Mouse (Mus musculus) heart, postnatal 0 days (tissue): Measurements from ENCODE around the gene Usp53. TPM values are rescaled to one million over a fixed set of nuclear protein-coding genes. Genes with fewer than 3 reads are reported as not detected.

Source experiments
- ATAC-seq: fragments of 200-750 bp; cut with Nextera tagmentation; 2 replicates; pipeline ENCODE4 v1.8.0; 2017; ENCODE audit warnings: low read depth, moderate number of reproducible peaks, moderate library complexity; ENCODE audit not compliant: insufficient read depth
- DNase-seq: peaks from one replicate; pipeline ENCODE4 v3.0.0-alpha.2; 2016; ENCODE audit warnings: low spot score
- H3K27ac ChIP-seq: fragments of 300-500 bp; sonication (generic); 2 replicates; pipeline ENCODE4 v1.5.1; 2014; ENCODE audit warnings: low read depth, mild to moderate bottlenecking
- H3K27me3 ChIP-seq: fragments of 300-500 bp; sonication (generic); 2 replicates; pipeline ENCODE4 v1.6.1; 2014; ENCODE audit warnings: low read length, mixed read lengths; ENCODE audit not compliant: control insufficient read depth, insufficient read depth
- H3K36me3 ChIP-seq: fragments of 300-500 bp; sonication (generic); replicated peaks from 2 replicates; pipeline ENCODE4 v1.6.1; 2014; ENCODE audit warnings: low read length, mixed read lengths; ENCODE audit not compliant: control insufficient read depth, insufficient read depth
- H3K4me1 ChIP-seq: fragments of 300-500 bp; sonication (generic); 2 replicates; pipeline ENCODE4 v1.6.1; 2014; ENCODE audit warnings: antibody characterized with exemption; ENCODE audit not compliant: control insufficient read depth, insufficient read depth
- H3K4me2 ChIP-seq: fragments of 300-500 bp; sonication (generic); 2 replicates; pipeline ENCODE4 v1.6.1; 2014; ENCODE audit warnings: low read depth, mild to moderate bottlenecking, low read length, moderate library complexity
- H3K4me3 ChIP-seq: fragments of 300-500 bp; sonication (generic); 2 replicates; pipeline ENCODE4 v1.5.1; 2014; ENCODE audit warnings: low read depth, low read length
- H3K9ac ChIP-seq: fragments of 300-500 bp; sonication (generic); replicated peaks from 2 replicates; pipeline ENCODE4 v1.6.1; 2014; ENCODE audit warnings: low read depth, low read length, mixed read lengths
- H3K9me3 ChIP-seq: fragments of 300-500 bp; sonication (generic); replicated peaks from 2 replicates; pipeline ENCODE4 v1.6.1; 2016; ENCODE audit warnings: low read length; ENCODE audit not compliant: control insufficient read depth
- CTCF ChIP-seq: IDR thresholded peaks from 2 replicates; pipeline ENCODE4 v1.5.1; 2016; ENCODE audit warnings: antibody characterized with exemption, control low read depth, low read depth
- EP300 ChIP-seq: IDR thresholded peaks from 2 replicates; pipeline ENCODE4 v1.6.1; 2016; ENCODE audit warnings: antibody characterized with exemption, low read depth
- WGBS: fragments of 180-500 bp; shearing (Covaris S2); extraction: QIAGEN DNeasy Blood & Tissue Kit; methylation state at CpG from one replicate; pipeline ENCODE4 v1.1.7; 2014; 5-methylcytosine and 5-hydroxymethylcytosine counted together
- polyA plus RNA-seq: library from polyadenylated mRNA; unstranded; fragments of >200 nt; fragmentation: Nextera tagmentation; extraction: Ambion mirVana; gene quantifications from 2 replicates; pipeline ENCODE4 v1.2.1, GENCODE M21; 2015
- total RNA-seq: library from RNA; depleted of rRNA; stranded (reverse); fragments of >200 nt; gene quantifications from 2 replicates; pipeline ENCODE4 v1.2.3, GENCODE M21; 2014; ENCODE audit warnings: low replicate concordance

Gene Usp53
- total and polyA plus RNA-seq, 2 experiments from 2014 or later, result 7.4 to 10.0 TPM

DNA sequence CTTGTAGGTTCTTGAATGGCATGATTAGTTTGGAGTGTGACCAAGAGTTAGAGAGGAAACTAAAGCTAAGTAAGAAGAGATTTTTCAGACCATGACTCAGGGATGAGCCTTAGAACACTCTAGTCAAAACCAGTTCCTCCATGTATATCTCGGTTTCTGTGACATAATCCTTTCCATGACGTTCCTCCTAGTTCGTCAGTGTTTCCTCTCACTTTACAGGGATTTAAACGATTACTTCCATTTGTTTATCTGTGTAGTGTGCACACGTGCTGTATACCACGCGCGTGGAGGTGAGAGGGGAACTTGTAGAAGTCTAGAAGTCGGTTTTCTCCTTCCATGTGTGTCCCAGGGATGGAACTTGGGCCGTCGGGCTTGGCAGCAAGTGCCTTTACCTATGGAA lies 2.6 kb upstream of the Usp53 start:
- DNase-seq, result peak; percentile 48
- peak overlapping the region; percentile 14; the same call in 1 of the 2 replicates for H3K27ac ChIP-seq
- no peaks in the 10 kb centered on the region for H3K36me3 ChIP-seq
- TF ChIP-seq CTCF (no peak), EP300 (no peak)
- H3K4me1 ChIP-seq, result peaks cover 14% of the 10 kb centered on the region
- H3K4me2 ChIP-seq, result no peak overlapping the region
- H3K4me3 ChIP-seq, result no peak overlapping the region
- H3K27me3 ChIP-seq, result no peaks in the 10 kb centered on the region
- H3K9ac ChIP-seq, result no peak overlapping the region
- ATAC-seq, result no peak
- WGBS, result 64% methylated on average over 11 of the region's 11 CpGs
- H3K9me3 ChIP-seq, result no peaks in the 10 kb centered on the region

DNA sequence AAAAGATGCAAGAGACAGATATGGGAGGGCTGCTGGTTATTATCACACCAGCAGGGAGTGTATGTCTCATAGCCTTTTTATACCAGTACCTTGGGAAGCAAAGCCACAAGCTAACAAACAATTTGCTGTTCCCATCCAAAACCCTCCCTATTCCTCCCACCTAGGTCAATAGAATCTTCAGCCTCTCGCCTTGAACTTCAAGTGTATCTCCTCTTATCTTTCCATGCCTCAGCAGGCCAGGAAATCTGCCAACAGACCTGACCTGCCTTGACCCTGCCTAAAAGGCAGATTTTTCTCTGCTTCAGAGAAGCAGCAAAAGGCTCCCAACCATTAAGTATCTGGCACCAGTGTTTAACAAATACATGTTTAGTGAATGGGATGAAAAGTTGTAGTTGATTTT lies 2.1 kb upstream of the Usp53 start:
- Histone ChIP-seq H3K36me3 (no peaks in the 10 kb centered on the region), H3K9ac (no peak overlapping the region), H3K27ac (peak overlapping the region; percentile 14), H3K27me3 (no peaks in the 10 kb centered on the region), H3K4me1 (peaks cover 14% of the 10 kb centered on the region), H3K4me3 (no peak overlapping the region), H3K4me2 (no peak overlapping the region), H3K9me3 (no peaks in the 10 kb centered on the region)
- ATAC-seq (no peak), DNase-seq (no peak)
- 4% methylated on average over 1 of the region's 1 CpGs for WGBS
- no peak for TF ChIP-seq EP300
- TF ChIP-seq CTCF, result no peak

DNA sequence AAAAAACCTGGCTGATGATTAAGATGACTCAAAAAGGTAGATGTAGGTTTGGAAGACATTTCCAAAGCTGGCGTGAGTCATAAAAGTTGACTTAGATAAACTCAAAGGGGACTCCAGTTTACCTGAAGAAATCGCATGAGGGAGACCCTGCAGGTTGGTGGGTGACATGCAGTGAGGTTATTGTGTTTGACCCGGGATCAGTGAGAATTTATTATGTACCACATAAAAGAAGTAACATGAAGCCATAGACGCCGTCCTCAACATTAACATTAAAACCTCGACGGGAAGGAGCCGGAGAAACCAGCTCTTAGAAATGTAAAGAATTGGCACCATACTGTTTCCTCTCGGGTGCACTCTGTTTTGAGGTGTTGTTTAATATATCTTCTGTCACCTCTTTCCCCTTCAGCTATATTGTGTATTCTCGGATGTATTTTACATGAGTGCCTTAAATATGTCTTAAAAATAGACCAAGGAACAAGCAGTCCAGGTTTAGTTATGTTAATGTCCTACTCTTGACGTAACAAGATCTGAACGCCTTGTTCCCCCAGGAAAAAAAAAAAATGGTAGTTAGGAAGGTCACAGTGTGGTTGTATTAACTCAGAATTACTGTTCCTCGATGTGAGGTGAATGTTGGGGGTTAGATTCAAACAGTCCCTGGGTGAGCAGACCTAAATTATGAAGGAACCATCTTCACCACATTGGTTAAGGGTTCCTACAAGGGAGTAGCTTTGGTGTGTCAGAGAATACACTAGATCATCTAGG lies 1.1 kb upstream of the Usp53 start:
- ATAC-seq, result no peak
- Histone ChIP-seq H3K4me2 (peak overlapping the region; percentile 67), H3K27ac (peak overlapping the region; percentile 90), H3K4me3 (peak overlapping the region; percentile 77), H3K27me3 (no peaks in the 10 kb centered on the region), H3K9ac (peak overlapping the region; percentile 83), H3K36me3 (no peaks in the 10 kb centered on the region), H3K9me3 (no peaks in the 10 kb centered on the region), H3K4me1 (peaks cover 14% of the 10 kb centered on the region)
- WGBS, result 17% methylated on average over 13 of the region's 13 CpGs
- TF ChIP-seq CTCF, result no peak
- no peak for TF ChIP-seq EP300
- DNase-seq, result peak; percentile 28

DNA sequence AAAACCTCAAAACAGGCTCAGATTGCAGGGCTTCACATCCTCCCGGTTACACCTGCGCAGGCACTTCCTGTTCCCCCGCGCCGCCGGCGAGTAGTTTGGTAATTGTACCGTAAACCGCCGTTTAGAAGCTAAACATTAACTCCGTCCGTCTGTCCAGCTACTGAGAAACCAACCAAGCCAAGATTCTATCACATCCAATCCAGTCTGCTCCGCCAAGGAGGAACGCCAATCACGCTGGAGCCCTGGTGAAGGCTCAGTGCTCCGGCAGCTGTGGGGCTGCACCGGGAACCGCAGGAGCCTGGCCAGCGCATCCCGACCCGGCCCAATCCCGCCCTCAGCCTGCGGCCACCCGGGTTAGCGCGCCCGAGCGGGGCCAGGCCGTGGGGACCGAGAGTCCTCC lies 461 bp downstream of the Usp53 start:
- Histone ChIP-seq H3K36me3 (no peaks in the 10 kb centered on the region), H3K9me3 (no peaks in the 10 kb centered on the region), H3K27ac (peak overlapping the region; percentile 87), H3K27me3 (no peaks in the 10 kb centered on the region), H3K4me3 (peak overlapping the region; percentile 77), H3K4me1 (peaks cover 9% of the 10 kb centered on the region; the same call in 1 of the 2 replicates), H3K4me2 (peak overlapping the region; percentile 67), H3K9ac (peak overlapping the region; percentile 83)
- no peak for TF ChIP-seq CTCF
- no peak for TF ChIP-seq EP300
- 0% methylated on average over 30 of the region's 30 CpGs for WGBS
- peak; percentile 67 for DNase-seq
- peak; percentile 77 for ATAC-seq

DNA sequence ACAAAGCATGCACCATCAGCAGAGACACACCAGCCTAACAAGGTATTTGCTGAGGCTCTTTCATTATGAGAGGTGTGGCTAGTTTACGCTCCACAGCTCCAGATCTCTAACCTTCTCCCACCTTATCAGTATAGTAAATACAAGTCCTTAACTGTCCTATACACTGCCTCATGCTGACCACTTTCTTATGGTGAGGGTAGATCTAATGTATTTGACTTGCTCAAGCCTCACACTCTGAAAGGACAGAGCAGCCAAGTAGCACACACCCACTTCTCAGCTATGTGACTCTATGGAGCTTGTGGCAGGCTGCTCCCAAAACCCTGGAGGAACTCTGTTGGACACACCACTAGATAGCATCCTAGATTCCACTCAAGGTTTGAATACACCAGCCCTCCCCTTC lies 8.3 kb downstream of the Usp53 start:
- Histone ChIP-seq H3K27me3 (no peaks in the 10 kb centered on the region), H3K36me3 (no peaks in the 10 kb centered on the region), H3K9me3 (no peaks in the 10 kb centered on the region), H3K4me3 (no peak overlapping the region), H3K9ac (no peak overlapping the region), H3K27ac (no peak overlapping the region), H3K4me1 (peaks cover 6% of the 10 kb centered on the region; the same call in 1 of the 2 replicates), H3K4me2 (no peak overlapping the region)
- DNase-seq (no peak), ATAC-seq (no peak)
- TF ChIP-seq CTCF, result no peak
- TF ChIP-seq EP300, result no peak
- 80% methylated on average over 1 of the region's 1 CpGs for WGBS

DNA sequence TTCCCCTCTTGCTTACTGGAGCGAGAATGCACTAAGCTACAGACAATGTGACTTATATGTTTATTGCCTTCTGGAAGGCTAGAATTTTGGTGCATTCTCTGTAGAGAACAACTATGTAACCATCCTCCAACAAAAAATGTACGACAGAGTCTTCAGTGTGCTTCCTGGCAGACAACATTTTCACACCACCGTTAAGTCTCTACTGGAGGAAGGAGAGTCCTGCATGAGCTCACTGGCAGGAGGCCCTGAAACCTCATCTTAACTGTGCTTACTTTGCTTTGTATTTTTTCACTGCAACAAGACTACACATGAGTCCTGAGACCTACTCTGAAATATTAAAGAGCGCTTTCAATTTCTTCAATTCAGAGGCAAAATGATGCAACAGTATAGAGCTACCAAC lies 8.9 kb downstream of the Usp53 start:
- Histone ChIP-seq H3K4me1 (peaks cover 6% of the 10 kb centered on the region; the same call in 1 of the 2 replicates), H3K36me3 (no peaks in the 10 kb centered on the region), H3K9me3 (no peaks in the 10 kb centered on the region), H3K4me2 (no peak overlapping the region), H3K4me3 (no peak overlapping the region), H3K9ac (no peak overlapping the region), H3K27me3 (no peaks in the 10 kb centered on the region), H3K27ac (no peak overlapping the region)
- DNase-seq (no peak), ATAC-seq (no peak)
- WGBS, result 63% methylated on average over 4 of the region's 4 CpGs
- TF ChIP-seq CTCF, result no peak
